Mouse (Mus musculus) myocyte (in vitro differentiated cells): ENCODE measurements at regions not wholly inside any gene's neighbourhood (a gene's known extent, or its start where the extent isn't known, plus 50 kb on each side); places are given as distances from the start of the nearest gene placed in this dataset.

Experiments used
- H3K27me3 ChIP-seq: one replicate; pipeline ENCODE4 v1.6.1; 2011; ENCODE audit not compliant: control insufficient read depth, insufficient read depth, insufficient read length
- H3K36me3 ChIP-seq: one replicate; pipeline ENCODE4 v1.6.1; 2011; ENCODE audit not compliant: control insufficient read depth, insufficient read depth
- H3K4me2 ChIP-seq: one replicate; pipeline ENCODE4 v1.6.1; 2011; ENCODE audit warnings: low read depth, control low read depth
- H3K4me3 ChIP-seq: one replicate; pipeline ENCODE4 v1.5.1; 2011; ENCODE audit warnings: mild to moderate bottlenecking, control low read depth, moderate library complexity
- H3K79me2 ChIP-seq: one replicate; pipeline ENCODE4 v1.6.1; 2011; ENCODE audit not compliant: control insufficient read depth, insufficient read depth
- H3ac ChIP-seq: one replicate; pipeline ENCODE4 v1.6.1; 2011; ENCODE audit not compliant: control insufficient read depth, insufficient read length
- CEBPB ChIP-seq: IDR thresholded peaks from 2 replicates; pipeline ENCODE4 v1.6.1; 2011; ENCODE audit warnings: mild to moderate bottlenecking, moderate library complexity; ENCODE audit not compliant: poor library complexity, insufficient read depth, severe bottlenecking
- E2F4 ChIP-seq: IDR thresholded peaks from one replicate; pipeline ENCODE4 v1.6.1; 2011; ENCODE audit warnings: mild to moderate bottlenecking, control low read depth, moderate library complexity; ENCODE audit not compliant: insufficient read depth
- MAX ChIP-seq: IDR thresholded peaks from one replicate; pipeline ENCODE4 v1.6.1; 2011; ENCODE audit warnings: low read depth, mild to moderate bottlenecking, control low read depth
- MYOD1 ChIP-seq, 3 experiments: IDR thresholded peaks; one replicate each; pipeline ENCODE4 v1.6.1; 2011; ENCODE audit warnings: control low read depth in 2 of 3, low read depth in 2 of 3, mild to moderate bottlenecking in 2 of 3, moderate library complexity in 1 of 3; ENCODE audit not compliant: insufficient read length in 2 of 3, control insufficient read depth in 1 of 3
- MYOG ChIP-seq, 3 experiments: IDR thresholded peaks; one replicate each; pipeline ENCODE4 v1.6.1; 2011; ENCODE audit warnings: control low read depth in 2 of 3, low read depth in 2 of 3, mild to moderate bottlenecking in 2 of 3; ENCODE audit not compliant: insufficient read length in 2 of 3, control insufficient read depth in 1 of 3, insufficient read depth in 1 of 3
- POLR2A ChIP-seq: IDR thresholded peaks from one replicate; pipeline ENCODE4 v1.6.1; 2011; ENCODE audit warnings: low read depth, mild to moderate bottlenecking, control low read depth, moderate library complexity; ENCODE audit not compliant: insufficient read length
- POLR2AphosphoS2 ChIP-seq: IDR thresholded peaks from one replicate; pipeline ENCODE4 v1.6.1; 2011; ENCODE audit warnings: low read depth, control low read depth; ENCODE audit not compliant: insufficient read length
- REST ChIP-seq: IDR thresholded peaks from one replicate; pipeline ENCODE4 v1.6.1; 2011; ENCODE audit warnings: mild to moderate bottlenecking, control low read depth, moderate library complexity; ENCODE audit not compliant: insufficient read depth, insufficient read length
- SRF ChIP-seq: IDR thresholded peaks from one replicate; pipeline ENCODE4 v1.6.1; 2011; ENCODE audit warnings: low read depth; ENCODE audit not compliant: control insufficient read depth, insufficient read length
- TCF12 ChIP-seq: IDR thresholded peaks from one replicate; pipeline ENCODE4 v1.6.1; 2011; ENCODE audit warnings: mild to moderate bottlenecking, control low read depth; ENCODE audit not compliant: poor library complexity, insufficient read depth, severe bottlenecking
- TCF3 ChIP-seq: IDR thresholded peaks from one replicate; pipeline ENCODE4 v1.6.1; 2011; ENCODE audit warnings: low read depth, control low read depth; ENCODE audit not compliant: insufficient read length
- USF1 ChIP-seq: IDR thresholded peaks from one replicate; pipeline ENCODE4 v1.6.1; 2011; ENCODE audit warnings: low read depth, mild to moderate bottlenecking, control low read depth, moderate library complexity

- no peaks in the 10 kb centered on the region for H3K36me3 ChIP-seq
- no peaks in the 10 kb centered on the region for H3K79me2 ChIP-seq
- no peak overlapping the region for H3ac ChIP-seq
- TF ChIP-seq MYOG (IDR thresholded peaks at IDR 0.05; ENCODE audit: control insufficient read depth in 1 of 3, insufficient read depth in 1 of 3, insufficient read length in 2 of 3, low read depth in 2 of 3) (no peak), MAX (no peak), POLR2A (no peak), CEBPB (no peak), USF1 (no peak), TCF12 (no peak), TCF3 (no peak), REST (no peak), POLR2AphosphoS2 (no peak), SRF (no peak), E2F4 (no peak), MYOD1 (IDR thresholded peaks at IDR 0.05; ENCODE audit: control insufficient read depth in 1 of 3, insufficient read length in 2 of 3, low read depth in 2 of 3) (no peak)
- H3K27me3 ChIP-seq = no peaks in the 10 kb centered on the region
- no peak overlapping the region for H3K4me3 ChIP-seq
- H3K4me2 ChIP-seq = no peak overlapping the region
These were observed 164.0 kb upstream of the Cep162 start for GRCm38 (mm10) chr9:87419376-87419775.

GRCm38 (mm10) chr9:87412894-87413293, 157.6 kb upstream of the Cep162 start:
- no peak overlapping the region for H3K4me2 ChIP-seq
- H3K27me3 ChIP-seq = no peaks in the 10 kb centered on the region
- TF ChIP-seq POLR2A = no peak
- TF ChIP-seq TCF3 = no peak
- no peak for TF ChIP-seq MYOD1 (IDR thresholded peaks at IDR 0.05; ENCODE audit: control insufficient read depth in 1 of 3, insufficient read length in 2 of 3, low read depth in 2 of 3)
- no peak for TF ChIP-seq MAX
- H3K4me3 ChIP-seq = no peak overlapping the region
- H3K79me2 ChIP-seq = no peaks in the 10 kb centered on the region
- no peak overlapping the region for H3ac ChIP-seq
- no peaks in the 10 kb centered on the region for H3K36me3 ChIP-seq

DNA sequence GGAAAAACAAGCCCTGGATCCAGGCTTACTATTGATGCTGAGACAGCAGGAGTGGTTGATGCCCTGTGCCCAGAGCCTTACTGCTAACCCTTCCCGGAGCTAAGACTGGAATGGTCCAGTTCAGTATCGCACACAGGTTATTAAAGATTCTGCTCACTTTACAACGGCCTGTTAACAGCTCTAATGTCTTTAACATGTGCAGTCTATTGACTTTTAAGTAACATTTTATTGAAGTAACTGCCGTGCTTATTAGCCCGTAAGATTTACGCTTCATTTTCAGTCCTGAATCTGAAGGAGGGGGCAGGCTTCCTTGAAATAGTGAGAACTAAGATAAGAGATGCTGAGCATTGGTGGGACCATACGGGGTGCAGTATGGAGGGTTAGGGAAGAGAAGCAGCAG, 155.7 kb upstream of the Cep162 start:
- H3K4me2 ChIP-seq = no peak overlapping the region
- H3K36me3 ChIP-seq = no peaks in the 10 kb centered on the region
- TF ChIP-seq MYOG (IDR thresholded peaks at IDR 0.05; ENCODE audit: control insufficient read depth in 1 of 3, insufficient read depth in 1 of 3, insufficient read length in 2 of 3, low read depth in 2 of 3) (no peak), TCF3 (no peak), MYOD1 (IDR thresholded peaks at IDR 0.05; ENCODE audit: control insufficient read depth in 1 of 3, insufficient read length in 2 of 3, low read depth in 2 of 3) (no peak), USF1 (no peak), POLR2AphosphoS2 (no peak)
- H3K27me3 ChIP-seq = no peaks in the 10 kb centered on the region
- H3K79me2 ChIP-seq = no peaks in the 10 kb centered on the region
- H3ac ChIP-seq = no peak overlapping the region
- H3K4me3 ChIP-seq = no peak overlapping the region

DNA sequence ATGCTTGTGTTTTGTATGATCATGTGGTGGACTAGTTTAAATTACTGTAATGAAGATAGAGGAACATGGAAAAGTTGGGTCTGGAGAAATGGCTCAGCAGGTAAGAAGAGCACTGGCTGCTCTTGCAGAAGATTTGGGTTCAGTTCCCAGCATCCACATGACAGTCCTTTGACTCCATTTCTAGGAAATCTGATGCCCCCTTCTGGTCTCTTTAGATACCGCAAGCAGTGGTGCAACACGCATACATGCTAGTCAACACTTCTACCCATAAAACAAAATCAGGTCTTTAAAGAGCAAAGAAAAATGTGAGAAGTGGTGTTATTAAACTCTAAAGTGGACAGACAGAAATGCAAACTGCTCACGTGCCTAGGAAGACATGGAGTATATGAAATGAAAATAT, 154.4 kb upstream of the Cep162 start:
- TF ChIP-seq POLR2AphosphoS2 = no peak
- no peak for TF ChIP-seq MAX
- TF ChIP-seq CEBPB = no peak
- TF ChIP-seq MYOD1 (IDR thresholded peaks at IDR 0.05; ENCODE audit: control insufficient read depth in 1 of 3, insufficient read length in 2 of 3, low read depth in 2 of 3) = no peak
- TF ChIP-seq USF1 = no peak
- no peak for TF ChIP-seq TCF12
- TF ChIP-seq SRF = no peak
- no peak for TF ChIP-seq MYOG (IDR thresholded peaks at IDR 0.05; ENCODE audit: control insufficient read depth in 1 of 3, insufficient read depth in 1 of 3, insufficient read length in 2 of 3, low read depth in 2 of 3)
- TF ChIP-seq E2F4 = no peak
- TF ChIP-seq POLR2A = no peak
- TF ChIP-seq TCF3 = no peak
- TF ChIP-seq REST = no peak
- Histone ChIP-seq H3K4me2 (no peak overlapping the region), H3ac (no peak overlapping the region), H3K27me3 (no peaks in the 10 kb centered on the region), H3K36me3 (no peaks in the 10 kb centered on the region), H3K79me2 (no peaks in the 10 kb centered on the region), H3K4me3 (no peak overlapping the region)

- H3ac ChIP-seq = no peak overlapping the region
- H3K36me3 ChIP-seq = no peaks in the 10 kb centered on the region
- no peak overlapping the region for H3K4me3 ChIP-seq
- no peaks in the 10 kb centered on the region for H3K27me3 ChIP-seq
- no peak overlapping the region for H3K4me2 ChIP-seq
- no peaks in the 10 kb centered on the region for H3K79me2 ChIP-seq
- TF ChIP-seq SRF = no peak
- TF ChIP-seq USF1 = no peak
- no peak for TF ChIP-seq TCF3
- no peak for TF ChIP-seq POLR2A
- TF ChIP-seq TCF12 = no peak
- TF ChIP-seq MYOG (IDR thresholded peaks at IDR 0.05; ENCODE audit: control insufficient read depth in 1 of 3, insufficient read depth in 1 of 3, insufficient read length in 2 of 3, low read depth in 2 of 3) = no peak
- no peak for TF ChIP-seq REST
- no peak for TF ChIP-seq CEBPB
- no peak for TF ChIP-seq MAX
- no peak for TF ChIP-seq E2F4
- no peak for TF ChIP-seq POLR2AphosphoS2
- no peak for TF ChIP-seq MYOD1 (IDR thresholded peaks at IDR 0.05; ENCODE audit: control insufficient read depth in 1 of 3, insufficient read length in 2 of 3, low read depth in 2 of 3)
These were observed 153.5 kb upstream of the Cep162 start for GRCm38 (mm10) chr9:87408805-87409204.
